7 mouse cellular contexts compared by ENCODE assay signal in genomic region chr8:108714636-108715415, GRCm38 (mm10).
A peak's percentile ranks its signal among the peaks of the same experiment; 100 is the strongest.
DNase-seq lines count a peak whose midpoint lies in the region; ATAC-seq and TF ChIP-seq lines count a peak whose summit lies in the region.

No protein-coding gene starts in this region.

- DNase-seq in ES-CJ7 (ENCODE audit: low read depth, low spot score): peak; percentile 97
- peak; percentile 70 to 76 for DNase-seq in adrenal gland, adult 18-20 months (ENCODE audit: low spot score in 2 of 2)
- peak; percentile 76 for DNase-seq in forebrain, embryonic 14.5 days (ENCODE audit: low spot score)
- peak; percentile 68 for DNase-seq in heart, postnatal 4 days
- peak; percentile 33 to 53 for DNase-seq in left cerebral cortex, postnatal 25 days (ENCODE audit: low spot score in 2 of 2)
- DNase-seq in spleen, adult 2 months (ENCODE audit: low read depth in 1 of 2, low spot score in 2 of 2): peak in 1 of 2 experiments; percentile 22

- peak overlapping the region; percentile 91 for H3K27ac ChIP-seq in forebrain, embryonic 14.5 days (ENCODE audit: low read depth, low read length)
- peak overlapping the region; percentile 81 for H3K27ac ChIP-seq in spleen, adult 2 months (ENCODE audit: insufficient read depth, low read length)

- WGBS in forebrain, embryonic 14.5 days: under 1% methylated on average over 62 of the region's 84 CpGs
- WGBS in spleen, adult 2 months: under 1% methylated on average over 53 of the region's 84 CpGs

- peak overlapping the region; percentile 61 for H3K4me3 ChIP-seq in forebrain, embryonic 14.5 days (ENCODE audit: low read depth, low read length)
- peak overlapping the region; percentile 93 for H3K4me3 ChIP-seq in megakaryocyte, embryonic 14.5 days (replicated peaks)
- H3K4me3 ChIP-seq in spleen, adult 2 months (ENCODE audit: extremely low read depth, insufficient read depth, insufficient read length): peak overlapping the region; percentile 64

- intact Hi-C loops in left cerebral cortex, postnatal 25 days (cut with DNase I): loop anchor here (5.0 to 10.0 kb wide), 2 partner anchors 197 to 470 kb away; no protein-coding TSS in a partner anchor

- H3K27me3 ChIP-seq in forebrain, embryonic 14.5 days (replicated peaks; ENCODE audit: control insufficient read depth, insufficient read depth, low read length): peaks cover 16% of the 10 kb centered on the region; the same call in 1 of the 2 replicates
- peaks cover 69% of the 10 kb centered on the region for H3K27me3 ChIP-seq in megakaryocyte, embryonic 14.5 days (replicated peaks)
- H3K27me3 ChIP-seq in spleen, adult 2 months (ENCODE audit: control insufficient read depth, insufficient read depth, low read length): peaks cover 5% of the 10 kb centered on the region

- ATAC-seq in forebrain, embryonic 14.5 days: peak; percentile 79

- H3K9ac ChIP-seq in forebrain, embryonic 14.5 days (ENCODE audit: low read length): peak overlapping the region; percentile 91

- H3K4me2 ChIP-seq in forebrain, embryonic 14.5 days (ENCODE audit: low read length): peak overlapping the region; percentile 98

- TF ChIP-seq CTCF in spleen, adult 2 months (IDR thresholded peaks at IDR 0.05; ENCODE audit: extremely low read depth, insufficient read depth, insufficient read length, insufficient replicate concordance): no peak

- H3K9me3 ChIP-seq in forebrain, embryonic 14.5 days (replicated peaks; ENCODE audit: control insufficient read depth, low read length): no peaks in the 10 kb centered on the region
- no peaks in the 10 kb centered on the region for H3K9me3 ChIP-seq in megakaryocyte, embryonic 14.5 days

- H3K36me3 ChIP-seq in forebrain, embryonic 14.5 days (ENCODE audit: control insufficient read depth, insufficient read depth, low read length): no peaks in the 10 kb centered on the region
- H3K36me3 ChIP-seq in megakaryocyte, embryonic 14.5 days (replicated peaks; ENCODE audit: low read length): no peaks in the 10 kb centered on the region
- H3K36me3 ChIP-seq in spleen, adult 2 months (ENCODE audit: control insufficient read depth, insufficient read depth, low read length): no peaks in the 10 kb centered on the region

- peaks cover 39% of the 10 kb centered on the region for H3K4me1 ChIP-seq in forebrain, embryonic 14.5 days (ENCODE audit: control insufficient read depth, insufficient read depth, low read length)
- H3K4me1 ChIP-seq in megakaryocyte, embryonic 14.5 days: peaks cover 29% of the 10 kb centered on the region
- H3K4me1 ChIP-seq in spleen, adult 2 months (ENCODE audit: control insufficient read depth, insufficient read depth, insufficient read length): peaks cover 7% of the 10 kb centered on the region; the same call in 1 of the 2 replicates

- TF ChIP-seq POLR2A in spleen, adult 2 months (IDR thresholded peaks at IDR 0.05; ENCODE audit: low read depth, low read length): no peak
